Mouse (Mus musculus) fat pad, adult 2 months (tissue): ENCODE measurements around the gene 4930442H23Rik.
A peak's percentile ranks its signal among the peaks of the same experiment; 100 is the strongest.
"Not testable (repeated sequence)": the region's sequence is repeated elsewhere in the genome, so short reads cannot be mapped to it uniquely, and the experiment has no call there.

Experiments
- DNase-seq: peaks from one replicate; pipeline ENCODE4 v3.0.0-alpha.2; 2011; ENCODE audit warnings: low read depth, low spot score; ENCODE audit errors: extremely low read depth

Gene 4930442H23Rik

GRCm38 (mm10) chr10:81183805-81184204 is at the start of gene 4930442H23Rik:
Gene 4930442H23Rik, minus strand, starts transcription at chr10:81183849.
- no peak for DNase-seq

GRCm38 (mm10) chr10:81233226-81233585 is 49.6 kb upstream of the 4930442H23Rik start:
- no peak for DNase-seq

DNA sequence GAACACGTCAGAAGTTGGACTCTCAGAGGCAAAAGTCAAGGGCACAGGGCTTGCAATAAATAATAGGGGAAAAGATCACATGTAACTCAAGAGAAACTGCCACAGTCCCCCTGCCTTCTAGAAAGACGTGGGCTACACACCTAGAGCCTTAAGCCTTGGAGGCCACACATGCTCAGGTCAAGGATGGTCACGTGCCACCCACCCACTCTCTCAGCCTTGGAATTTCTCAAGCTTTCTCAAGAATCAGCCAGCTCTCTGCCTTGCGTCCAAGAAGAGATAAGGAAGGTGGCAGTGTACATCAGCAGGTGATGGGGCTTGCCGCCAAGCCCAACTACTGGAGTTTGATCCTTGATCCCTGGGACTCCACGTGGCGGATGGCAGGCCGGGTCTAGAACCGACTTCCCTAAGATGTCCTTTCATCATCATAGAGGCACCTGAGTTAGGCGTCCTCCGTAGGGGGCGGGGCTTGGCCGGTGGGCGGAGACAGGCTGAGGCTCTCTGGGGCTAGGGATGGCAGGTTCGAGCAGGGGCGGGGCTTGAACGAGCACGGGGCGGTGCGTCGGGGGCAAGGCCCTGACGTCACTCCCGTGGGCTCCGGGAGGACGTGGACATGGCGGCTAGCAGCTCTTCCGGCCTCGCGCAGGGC is 49.1 kb upstream of the 4930442H23Rik start, which contains the start of gene Zfr2:
Gene Zfr2, plus strand, starts transcription at position 576 of the 646 bp plus-strand sequence.
- DNase-seq, result peak; percentile 33

- no peak for DNase-seq
Measured at GRCm38 (mm10) chr10:81231436-81231835, 47.8 kb upstream of the 4930442H23Rik start.

DNA sequence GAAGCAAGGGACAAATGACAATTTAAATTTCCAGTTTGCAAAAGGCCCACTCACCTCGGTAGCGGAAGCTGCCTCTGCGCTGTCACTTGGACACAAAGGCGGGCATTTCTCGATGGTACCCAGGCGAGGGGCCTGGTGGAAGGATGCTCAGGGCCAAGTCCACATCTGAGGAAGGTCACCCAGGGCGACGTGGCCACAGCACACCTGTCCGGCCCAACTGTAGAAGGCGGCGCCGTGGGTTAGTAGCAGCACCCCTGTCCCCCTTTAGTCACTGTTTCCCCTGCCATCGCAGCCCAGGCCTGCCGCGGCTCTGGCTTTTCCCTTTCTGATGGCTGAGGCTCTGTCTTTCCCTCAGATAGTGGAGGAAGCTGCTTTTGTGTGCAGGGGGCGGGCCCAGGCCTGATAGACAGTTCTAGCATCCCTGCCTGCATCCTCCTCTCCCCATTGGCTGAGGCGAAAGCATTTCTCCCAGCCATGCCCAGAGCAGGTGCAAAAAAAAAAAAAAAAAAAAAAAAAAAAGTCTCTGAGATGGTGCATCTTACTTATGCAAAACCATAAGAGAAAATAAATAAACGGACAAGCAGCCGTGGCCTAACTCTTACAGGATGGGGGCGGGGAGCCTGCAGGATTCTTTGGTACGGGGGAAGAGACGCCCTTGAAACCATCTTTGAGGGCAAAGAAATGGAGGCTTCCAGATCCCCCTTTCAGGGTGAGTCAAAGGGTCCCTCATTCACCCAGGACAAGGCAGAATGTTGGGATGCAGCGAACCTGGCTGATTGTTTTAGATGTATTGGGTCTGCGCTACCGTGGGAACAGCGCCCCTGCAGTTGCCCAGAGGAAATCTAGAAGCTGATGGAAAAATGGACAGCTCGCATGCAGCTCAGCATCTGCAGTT is 47.0 kb upstream of the 4930442H23Rik start, which contains the start of gene Atcay:
Gene Atcay, minus strand, starts transcription at position 396 of the 895 bp plus-strand sequence.
- no peak for DNase-seq

DNA sequence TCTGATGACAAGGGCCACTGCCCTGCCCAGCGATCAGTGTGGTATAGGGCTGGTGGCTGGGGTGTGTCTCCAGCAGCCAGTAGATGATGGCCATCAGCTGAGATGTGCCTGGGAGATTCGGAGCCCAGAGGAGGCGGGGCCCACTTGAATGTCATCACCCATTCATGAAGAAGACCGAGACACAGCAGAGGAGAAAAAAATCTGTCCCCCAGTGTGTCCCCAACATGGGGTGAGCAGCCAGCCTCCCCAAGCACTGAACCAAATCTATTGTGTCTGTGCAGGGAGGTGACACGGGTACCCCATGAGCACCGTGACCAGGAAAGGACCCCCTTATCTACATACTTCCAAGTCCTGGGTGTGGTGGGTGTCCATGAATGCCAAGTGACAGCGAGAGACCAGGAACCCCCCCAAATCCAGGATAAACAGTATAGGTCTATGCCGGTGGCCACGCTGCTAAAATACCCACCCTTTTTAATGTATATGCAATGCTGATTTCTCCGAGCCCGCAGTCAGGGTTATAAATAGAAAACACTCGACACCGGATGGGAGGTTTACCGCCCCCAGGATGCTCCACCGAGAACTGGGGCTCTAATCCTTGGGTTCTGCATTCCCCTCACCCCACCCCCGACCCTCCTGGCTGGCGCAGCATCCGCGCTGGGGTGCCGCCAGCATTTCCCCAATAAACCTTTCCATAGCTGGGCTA is 46.2 kb upstream of the 4930442H23Rik start:
- no peak for DNase-seq

DNA sequence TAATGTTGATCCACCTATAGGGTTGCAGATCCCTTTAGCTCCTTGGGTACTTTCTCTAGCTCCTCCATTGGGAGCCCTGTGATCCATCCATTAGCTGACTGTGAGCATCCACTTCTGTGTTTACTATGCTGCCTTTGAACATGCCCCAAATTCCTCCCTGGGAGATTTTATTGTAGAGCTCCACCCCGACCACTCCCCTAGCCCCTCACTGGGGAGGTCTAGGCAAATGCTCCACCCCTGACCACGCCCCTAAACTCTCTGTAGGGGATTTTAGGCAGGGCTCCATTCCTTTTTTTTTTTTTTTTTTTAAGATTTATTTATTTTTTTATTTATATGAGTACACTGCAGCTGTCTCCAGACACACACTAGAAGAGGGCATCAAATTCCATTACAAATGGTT is 40.1 kb upstream of the 4930442H23Rik start:
- DNase-seq, result not testable (repeated sequence)

DNA sequence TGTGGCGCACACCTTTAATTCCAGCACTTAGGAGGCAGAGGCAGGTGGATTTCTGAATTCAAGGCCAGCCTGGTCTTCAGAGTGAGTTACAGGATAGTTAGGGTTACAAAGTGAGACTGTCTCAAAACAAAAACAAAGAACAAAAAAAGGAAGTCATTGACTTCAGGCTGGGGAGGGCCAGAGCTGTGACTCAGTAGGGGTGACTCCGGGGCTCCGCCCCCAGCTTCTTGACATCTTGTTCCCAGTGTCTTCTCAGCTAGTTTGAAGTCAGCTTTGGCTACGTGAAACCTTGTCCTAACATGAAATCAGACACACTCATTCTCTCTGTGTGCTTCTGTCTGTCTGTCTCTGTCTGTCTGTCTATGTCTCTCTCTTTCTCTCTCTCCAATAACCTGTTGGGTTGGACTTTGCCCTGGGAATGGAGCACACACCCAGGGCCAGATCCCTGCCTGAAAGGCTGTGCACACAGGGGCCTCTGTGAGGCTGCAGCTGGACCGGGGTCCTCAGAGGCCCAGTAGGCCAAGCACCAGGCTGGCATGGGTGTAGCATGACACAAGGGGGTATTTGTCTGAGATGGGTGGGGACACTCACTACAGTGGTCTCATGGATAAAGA is 37.9 kb upstream of the 4930442H23Rik start:
- DNase-seq, result no peak

DNA sequence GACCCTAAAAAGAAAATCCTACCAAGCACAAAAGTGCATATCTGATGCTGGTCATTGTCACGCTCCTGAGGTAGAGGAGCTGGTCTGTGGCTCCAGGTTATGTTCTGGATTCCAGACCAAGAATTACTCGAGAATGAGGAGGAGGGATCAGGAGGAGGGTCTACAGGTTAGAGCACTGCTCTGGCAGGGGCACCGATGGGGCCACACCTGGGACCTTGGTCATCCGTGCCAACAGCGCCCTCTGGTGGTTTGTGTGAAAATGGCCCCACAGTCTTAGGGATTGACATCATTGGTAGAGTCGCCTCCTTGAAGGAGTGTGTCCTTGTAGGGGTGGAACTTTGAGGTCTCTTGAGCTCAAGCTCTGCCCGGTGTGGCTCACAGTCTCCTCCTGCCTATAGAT is 34.3 kb upstream of the 4930442H23Rik start:
- no peak for DNase-seq

DNA sequence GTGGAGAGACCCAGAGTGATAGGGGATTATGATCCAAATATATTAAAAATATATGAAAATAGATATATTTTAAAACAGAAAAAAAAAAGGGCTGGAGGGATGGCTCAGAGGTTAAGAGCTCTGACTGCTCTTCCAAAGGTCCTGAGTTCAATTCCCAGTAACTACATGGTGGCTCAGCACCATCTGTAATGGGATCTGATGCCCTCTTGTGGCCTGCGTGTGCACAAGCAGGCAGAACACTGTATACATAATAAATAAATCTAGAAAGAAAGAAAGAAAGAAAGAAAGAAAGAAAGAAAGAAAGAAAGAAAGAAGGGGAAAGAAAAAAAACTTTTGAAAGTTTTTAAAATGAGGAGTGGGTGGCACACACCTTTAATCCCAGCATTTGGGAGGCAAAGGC is 33.6 kb upstream of the 4930442H23Rik start:
- DNase-seq, result not testable (repeated sequence)

GRCm38 (mm10) chr10:81216810-81217209 is 33.2 kb upstream of the 4930442H23Rik start:
- no peak for DNase-seq

DNA sequence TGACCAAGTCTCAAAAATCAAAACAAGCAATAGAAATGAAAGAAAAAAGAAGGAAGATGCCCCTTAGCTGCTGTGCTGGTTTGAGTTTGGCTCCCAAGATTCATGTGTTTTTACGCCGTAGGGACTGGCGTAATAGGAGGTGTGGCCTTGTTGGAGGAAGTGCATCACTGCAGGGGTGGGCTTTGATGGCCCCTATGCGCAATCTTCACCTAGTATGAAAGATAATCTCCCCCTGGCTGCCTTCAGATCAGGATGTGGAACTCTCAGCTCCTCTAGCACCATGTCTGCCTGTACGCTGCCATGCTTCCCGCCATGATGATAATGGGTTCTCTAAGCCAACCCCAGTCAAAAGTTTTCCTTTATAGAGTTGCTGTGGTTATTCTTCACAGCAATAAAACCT is 32.6 kb upstream of the 4930442H23Rik start:
- no peak for DNase-seq

DNA sequence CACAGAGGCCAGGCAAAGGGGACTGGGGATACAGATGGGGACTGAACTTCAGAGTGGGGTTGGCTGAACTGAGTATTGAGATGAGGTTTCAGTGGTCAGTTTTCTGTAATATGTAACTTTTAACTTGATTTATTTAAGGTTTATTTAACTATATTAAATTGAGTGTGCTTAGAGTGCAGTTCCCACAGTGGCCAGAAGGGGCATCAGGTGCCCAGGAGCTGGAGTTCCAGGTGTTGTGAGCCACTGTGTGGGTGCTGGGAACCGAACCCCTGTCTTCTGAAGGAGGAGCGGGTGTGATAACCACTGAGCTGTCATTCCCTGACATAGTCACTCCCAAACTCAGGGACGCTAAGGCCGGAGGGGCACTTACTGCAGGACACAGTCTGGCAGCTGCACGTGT is 26.5 kb upstream of the 4930442H23Rik start:
- DNase-seq, result no peak

- DNase-seq, result no peak
Measured at GRCm38 (mm10) chr10:81204137-81204536, 20.5 kb upstream of the 4930442H23Rik start.

DNA sequence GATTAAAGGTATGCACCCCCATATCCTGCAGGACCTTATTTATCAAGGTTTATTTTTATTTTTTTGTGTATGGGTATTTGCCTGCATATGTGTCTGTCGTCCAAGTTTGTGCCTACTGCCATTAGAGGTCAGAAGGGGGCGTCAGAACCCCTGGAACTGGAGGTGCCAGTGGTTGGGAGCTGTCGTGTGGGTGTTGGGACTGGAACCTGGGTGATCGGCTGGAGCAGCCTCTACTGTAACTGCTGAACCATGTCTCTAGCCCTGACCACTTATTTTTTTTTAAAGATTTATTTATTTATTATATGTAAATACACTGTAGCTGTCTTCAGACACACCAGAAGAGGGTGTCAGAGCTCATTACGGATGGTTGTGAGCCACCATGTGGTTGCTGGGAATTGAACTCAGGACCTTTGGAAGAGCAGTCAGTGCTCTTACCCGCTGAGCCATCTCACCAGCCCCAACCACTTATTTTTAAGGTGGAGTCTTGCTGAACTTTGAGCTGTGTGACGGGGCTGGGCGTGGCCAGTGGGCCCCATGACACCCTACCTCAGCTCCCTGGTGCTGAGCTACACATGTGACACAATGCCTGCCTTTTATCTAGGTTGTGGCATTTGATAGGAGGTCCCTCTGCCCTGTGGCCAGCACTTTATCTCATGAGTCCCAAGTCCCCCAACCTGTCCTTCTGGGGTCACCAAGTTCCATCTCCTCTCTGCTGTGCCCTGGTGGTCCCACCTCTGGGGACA is 19.5 kb upstream of the 4930442H23Rik start:
- no peak for DNase-seq

- no peak for DNase-seq
Measured at GRCm38 (mm10) chr10:81201807-81202758, 18.4 kb upstream of the 4930442H23Rik start, which contains the start of gene Nmrk2. Gene Nmrk2, minus strand, starts transcription at chr10:81202051.

DNA sequence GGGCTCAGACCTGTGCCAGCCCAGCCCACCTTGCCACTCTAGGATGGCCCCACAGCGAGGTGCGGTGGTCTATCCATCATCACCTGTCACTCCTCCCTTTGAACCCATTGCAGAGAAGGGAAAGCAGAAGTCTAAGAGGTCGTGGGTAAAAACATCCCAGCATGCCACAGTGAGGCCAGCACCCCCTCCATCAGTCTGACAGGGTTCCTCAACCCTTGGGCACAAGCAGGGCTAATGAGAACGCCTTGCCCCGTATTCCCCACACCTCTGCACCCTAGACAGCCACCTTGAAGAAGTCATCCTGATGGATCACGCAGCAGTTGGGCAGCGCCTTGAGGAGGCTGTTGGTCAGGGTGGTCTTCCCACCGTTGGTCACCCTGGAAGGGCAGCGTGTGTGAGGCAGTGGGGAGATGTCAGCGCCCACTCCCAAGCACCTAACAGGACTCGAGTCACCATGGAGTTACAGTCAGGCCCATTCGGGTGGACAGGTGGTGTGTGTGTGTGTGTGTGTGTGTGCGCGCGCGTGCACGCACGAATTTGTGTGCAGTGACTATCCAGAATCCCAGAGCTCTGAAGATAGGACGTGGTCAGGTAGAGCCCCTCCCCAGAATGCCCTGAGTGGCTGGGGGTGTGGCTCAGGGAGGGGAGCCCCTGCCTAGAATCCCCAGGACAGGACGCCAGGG is 17.1 kb upstream of the 4930442H23Rik start:
- no peak for DNase-seq

GRCm38 (mm10) chr10:81200141-81200540 is 16.5 kb upstream of the 4930442H23Rik start:
- DNase-seq, result no peak

DNA sequence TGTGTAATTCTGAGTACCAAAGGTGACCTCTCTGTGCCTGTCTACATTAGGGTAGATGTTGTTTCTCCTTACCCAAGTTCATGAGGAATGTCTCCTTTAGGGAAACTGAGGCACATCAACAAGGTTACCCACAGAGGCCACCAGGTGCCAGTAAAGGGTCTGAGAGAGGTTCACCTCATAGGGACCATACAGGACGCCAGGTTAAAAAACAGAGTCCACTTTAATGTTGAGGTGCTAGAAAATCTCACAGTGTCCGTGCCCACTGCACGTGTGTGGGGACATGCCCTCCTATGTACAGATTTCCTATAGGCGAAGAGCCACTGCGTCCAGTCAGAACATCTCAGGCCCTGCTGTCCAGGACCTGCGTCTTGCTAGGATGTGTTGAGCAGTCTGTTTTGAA is 15.3 kb upstream of the 4930442H23Rik start:
- DNase-seq, result no peak
